Mouse (Mus musculus): ENCODE measurements around the gene Col4a5.

Col4a5 gene

DNA sequence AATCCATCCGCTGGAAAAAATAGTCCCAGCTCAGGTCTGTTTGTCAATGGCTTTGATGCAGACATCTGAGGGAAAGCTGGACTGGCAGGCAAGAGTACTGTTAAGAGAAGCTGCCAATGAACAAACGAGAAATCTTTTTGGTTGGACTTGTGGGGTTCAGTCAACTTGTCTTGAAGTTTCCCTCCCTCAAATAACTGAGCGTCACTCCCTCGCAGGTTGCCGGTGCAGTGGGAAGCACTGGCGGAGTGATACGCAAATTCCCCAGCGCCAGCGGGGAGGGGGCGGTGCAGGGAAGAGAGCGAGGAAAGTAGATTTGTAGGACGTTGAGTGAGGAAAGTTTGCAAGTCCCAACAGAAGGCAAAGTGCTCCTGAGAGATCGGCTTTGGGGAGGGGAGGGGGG is at the start of gene Col4a5:
Gene Col4a5 (plus strand): TSS at position 276 of the 400 bp plus-strand sequence.
- in situ Hi-C loops (cut with MseI, MboI): no loop called here

DNA sequence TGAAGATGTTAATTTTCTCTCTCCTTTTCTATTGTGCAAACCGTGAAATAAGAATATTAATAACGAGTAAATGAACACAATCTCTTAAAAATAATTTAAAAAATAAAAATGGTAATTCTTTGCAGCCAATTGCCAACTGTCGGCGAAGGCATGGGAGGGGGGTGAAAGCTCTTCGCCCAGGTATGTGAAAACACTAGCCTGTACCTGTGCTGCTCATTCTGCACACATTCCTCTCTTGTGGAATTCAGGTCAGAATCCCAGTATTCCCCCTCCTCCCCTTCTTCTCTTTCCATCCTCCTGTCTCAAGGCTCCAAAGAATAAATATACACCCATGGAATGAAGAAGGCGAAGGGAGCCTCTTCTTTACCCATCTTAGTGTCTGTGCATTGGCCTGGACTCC is 38.4 kb upstream of the Col4a5 start:
- in situ Hi-C loops (cut with MseI, MboI): no loop called here

DNA sequence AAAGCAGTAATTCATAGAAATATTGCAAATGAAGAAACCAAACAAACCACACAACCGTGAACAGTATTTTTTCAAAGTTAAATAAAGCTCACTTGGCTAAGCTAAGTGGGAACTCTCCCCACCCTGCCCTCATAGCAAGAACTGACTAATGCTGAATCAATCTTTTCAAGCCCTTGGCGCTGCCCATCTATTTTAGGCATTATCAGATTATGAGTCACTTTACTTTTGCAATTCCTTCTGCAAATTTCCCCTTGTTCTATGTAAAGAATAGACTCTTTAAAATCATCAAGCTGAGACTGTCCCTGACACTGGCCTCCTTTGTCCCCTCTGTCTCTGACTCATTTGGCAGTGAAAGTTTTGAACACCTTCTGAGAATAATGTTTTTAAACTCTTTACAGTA is 35.8 kb upstream of the Col4a5 start:
- in situ Hi-C loops (cut with MseI, MboI): no loop called here

DNA sequence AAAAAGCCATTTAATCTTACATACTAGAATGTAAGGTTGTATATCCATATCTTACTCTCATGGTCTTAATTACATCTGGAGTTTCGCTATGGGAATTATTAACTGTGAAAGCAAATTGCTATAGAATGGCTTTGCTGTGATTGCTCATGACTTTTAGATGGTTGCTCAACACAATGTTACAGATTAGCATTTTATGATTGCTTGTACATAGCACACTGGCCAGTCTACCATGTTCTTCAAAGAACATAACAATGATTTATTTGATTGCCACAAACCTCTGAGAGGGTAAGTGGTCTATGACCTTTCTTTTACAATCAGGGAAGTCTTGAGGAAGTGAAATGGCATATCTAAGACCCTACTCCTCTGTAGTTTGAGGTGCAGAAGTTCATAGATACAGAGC is 27.2 kb upstream of the Col4a5 start:
- in situ Hi-C loops (cut with MseI, MboI): no loop called here

DNA sequence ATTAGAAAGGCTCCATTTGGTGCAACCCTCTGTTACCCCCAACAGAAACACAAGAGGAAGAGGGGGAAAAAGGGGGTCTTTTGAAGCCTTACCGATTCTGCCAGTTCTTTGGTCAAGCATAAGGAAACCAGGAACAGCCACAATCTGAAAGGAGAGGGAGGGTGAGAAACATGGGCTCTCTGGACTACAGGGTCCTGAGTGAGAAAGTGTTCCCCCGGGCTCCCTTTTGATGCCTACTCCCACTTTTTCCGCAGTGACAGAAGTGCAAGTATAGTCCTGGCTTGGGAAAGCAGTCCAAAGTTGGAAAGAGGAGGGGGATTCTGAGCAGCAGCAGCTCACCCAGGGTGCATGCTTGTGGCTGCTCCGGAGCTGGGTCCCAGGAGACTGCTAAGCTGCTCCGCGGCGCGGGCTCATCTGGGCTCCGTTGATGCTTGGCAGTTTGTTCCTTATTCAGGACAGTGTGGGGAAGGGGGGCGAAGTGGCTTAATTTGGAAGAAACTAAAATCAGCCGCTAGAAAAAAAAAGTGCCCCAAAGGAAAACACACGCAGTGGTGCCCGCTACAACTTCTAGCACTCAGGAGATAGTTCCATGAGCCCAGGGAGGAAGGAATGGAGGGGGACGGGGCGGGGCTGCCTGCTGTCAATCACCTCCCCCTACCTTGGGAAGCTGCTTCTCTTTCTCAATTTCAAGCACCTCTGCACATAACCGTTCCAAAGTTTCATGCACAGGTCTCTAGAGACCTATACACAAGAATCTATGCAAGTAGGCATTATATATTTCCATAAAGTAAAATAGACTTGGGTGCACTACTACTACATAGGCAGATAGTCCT is 1.5 kb upstream of the Col4a5 start, which contains the start of gene Col4a6:
Gene Col4a6 (minus strand): TSS at position 607 of the 833 bp plus-strand sequence.
- in situ Hi-C loops (cut with MseI, MboI): no loop called here

DNA sequence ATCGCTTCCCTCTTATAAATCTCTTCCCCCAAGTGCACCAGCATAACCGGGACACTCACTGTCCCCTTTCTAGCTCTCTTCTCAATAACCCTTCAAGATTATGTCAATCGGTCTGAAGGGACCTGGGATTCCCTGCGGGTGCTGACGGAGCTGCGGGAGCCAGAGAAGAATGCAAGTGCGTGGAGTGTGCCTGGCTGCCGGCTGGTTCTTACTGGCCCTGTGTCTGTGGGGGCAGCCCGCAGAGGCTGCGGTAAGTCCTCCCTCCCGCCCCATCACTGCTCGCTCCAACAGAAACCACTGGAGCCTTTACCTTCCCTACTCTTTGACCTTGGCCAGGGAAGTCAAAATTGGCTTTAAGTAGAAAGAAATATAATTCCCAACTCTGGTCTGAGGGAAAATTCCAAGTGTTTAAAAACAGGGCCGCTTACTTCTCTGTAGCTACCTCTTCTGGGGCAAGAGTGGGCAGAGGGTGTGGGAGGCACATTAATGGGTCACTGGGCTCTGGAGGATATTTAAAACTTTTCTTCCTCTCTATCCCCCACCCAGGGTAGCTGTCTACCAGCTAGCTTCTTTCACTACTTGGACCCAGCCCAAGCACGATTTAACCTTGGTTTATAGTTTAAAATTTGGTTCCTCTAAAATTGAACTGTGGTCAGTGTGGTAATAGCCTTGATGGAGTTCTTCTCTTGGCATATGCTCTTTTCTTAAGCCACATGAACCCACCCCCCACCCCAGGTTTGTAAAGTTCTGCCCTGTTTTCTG is 562 bp downstream of the Col4a5 start:
- in situ Hi-C loops (cut with MseI, MboI): no loop called here

DNA sequence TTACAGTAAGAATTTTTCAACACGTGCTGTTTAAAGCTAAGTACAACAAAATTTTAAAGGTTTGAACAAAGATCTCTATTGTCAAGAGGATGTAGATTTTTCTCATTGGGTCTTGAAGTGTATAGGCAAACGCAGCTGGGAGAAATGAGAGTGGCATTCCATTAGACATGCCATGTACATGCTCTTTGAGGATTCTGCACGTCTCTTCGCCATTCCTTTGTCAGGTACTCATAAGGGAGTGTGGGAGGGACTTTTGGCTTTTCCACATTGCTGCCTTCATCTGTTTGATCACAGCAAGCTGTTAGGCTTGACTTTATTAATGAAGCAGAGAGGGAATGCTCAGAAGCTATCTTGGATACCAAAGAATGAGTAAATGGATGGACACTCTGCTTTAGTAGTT is 19.4 kb downstream of the Col4a5 start:
- in situ Hi-C loops (cut with MseI, MboI): no loop called here

DNA sequence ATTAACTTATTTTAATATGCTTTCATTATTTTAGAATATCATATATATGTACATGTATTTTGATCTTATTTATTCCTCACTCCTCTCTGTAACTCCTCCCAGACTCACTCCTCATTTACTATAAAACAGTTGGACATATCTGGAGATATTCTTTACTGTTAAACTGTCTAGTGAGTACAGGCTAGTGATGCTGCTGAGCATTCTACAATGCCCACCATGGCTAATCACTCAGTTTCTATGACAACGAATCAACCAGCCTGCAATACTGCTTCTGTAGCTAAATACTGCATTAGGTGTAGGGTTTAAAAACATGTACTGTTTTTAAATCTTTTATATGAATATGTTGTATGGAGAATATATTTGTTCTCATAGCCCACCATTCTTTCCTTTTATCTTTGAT is 27.9 kb downstream of the Col4a5 start:
- in situ Hi-C loops (cut with MseI, MboI): no loop called here

DNA sequence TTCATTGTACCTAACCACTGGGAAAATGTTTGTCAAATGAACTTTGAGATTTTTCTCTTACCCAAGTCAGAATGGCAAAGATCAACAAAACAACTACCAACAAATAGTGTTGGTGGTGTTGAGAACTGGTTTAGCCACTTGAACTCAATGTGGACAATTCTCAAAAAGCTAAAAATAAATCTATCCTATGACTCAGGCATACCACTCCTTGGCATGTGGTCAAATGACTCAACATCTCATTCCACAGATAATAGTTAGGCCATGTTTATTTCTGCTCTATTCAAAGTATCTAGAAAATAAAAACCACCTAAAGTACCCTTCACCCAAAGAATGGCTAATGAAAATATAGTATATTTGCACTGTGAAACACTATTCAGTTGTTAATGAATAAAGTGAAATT is 58.3 kb downstream of the Col4a5 start:
- in situ Hi-C loops (cut with MseI, MboI): no loop called here

DNA sequence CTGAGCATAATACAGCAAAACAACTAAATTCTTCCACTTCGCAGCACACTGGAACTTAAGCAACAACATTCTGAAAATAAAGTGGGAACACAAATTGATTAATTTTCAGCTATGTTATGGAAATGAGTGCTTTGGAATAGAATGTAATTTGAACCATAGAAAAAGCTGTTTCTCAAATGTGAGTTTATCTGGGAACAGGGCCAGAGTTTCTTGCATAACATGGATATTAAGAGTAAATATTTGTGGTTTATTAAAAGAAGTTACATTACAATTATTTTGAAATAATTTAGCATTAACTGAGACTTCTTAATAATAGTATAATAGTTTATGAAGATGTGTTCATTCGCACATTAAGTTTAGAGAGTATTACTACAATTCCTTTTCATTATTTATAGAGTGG is 72.3 kb downstream of the Col4a5 start:
- in situ Hi-C loops (cut with MseI, MboI): no loop called here

DNA sequence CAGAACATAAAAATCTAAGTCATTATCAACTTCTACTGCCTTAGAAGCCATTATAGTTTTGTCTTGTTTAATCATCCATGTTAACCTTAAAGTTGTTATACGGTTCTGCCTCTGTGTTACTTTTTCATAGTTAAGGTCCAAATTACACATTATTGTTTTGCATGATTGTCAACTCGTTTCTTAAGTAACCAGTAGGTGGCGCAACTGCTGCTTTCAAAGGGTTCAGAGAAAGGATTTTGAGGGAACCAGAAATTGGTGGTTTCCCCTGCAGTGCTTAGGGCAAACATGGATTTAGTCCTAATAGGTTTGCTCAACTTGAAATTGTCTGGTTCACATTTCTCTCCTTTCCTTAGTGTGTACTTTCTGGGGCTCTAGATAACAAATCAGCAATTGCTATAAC is 115.1 kb downstream of the Col4a5 start:
- in situ Hi-C loops (cut with MseI, MboI): no loop called here

DNA sequence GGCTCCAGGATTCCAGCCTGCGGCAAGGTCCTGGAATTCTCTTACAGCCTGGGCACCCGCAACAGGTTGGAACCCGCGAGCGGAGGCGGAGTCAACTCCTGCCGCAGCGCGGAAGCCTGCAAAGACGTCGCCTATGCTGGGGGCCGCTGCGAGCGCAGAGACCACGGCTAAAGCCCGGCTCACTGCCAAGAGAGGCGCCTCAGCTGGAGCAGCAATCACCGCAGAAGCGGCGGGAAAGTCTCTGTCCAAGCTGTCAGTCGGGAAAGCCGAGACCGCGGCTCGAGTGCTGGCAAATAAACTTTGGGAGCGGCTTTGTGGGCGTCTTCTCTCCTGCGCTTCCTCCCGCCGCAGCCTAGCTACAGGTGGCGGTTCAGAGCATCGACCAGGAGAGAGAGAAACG is 246.5 kb downstream of the Col4a5 start:
- in situ Hi-C loops (cut with MseI, MboI): no loop called here

DNA sequence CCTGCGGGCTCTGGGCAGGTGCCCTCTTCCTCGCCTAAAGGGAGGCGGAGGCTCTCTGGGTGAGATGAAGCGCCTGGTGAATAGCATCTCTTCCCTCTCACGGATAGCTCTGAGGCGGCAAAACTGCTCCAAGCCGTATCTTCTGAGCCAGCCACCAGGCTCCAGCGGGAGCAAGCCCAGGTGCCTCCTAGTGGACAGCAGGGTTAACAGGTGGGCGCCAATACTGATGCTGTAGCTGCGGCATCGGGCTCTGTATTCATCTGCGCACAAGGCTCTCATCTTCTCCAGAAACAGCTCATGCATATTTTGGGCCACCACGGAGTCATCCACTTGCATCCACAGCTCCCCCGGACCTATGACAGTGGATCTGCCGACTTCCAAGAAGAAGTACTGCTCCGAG is 248.8 kb downstream of the Col4a5 start:
- in situ Hi-C loops (cut with MseI, MboI): no loop called here

DNA sequence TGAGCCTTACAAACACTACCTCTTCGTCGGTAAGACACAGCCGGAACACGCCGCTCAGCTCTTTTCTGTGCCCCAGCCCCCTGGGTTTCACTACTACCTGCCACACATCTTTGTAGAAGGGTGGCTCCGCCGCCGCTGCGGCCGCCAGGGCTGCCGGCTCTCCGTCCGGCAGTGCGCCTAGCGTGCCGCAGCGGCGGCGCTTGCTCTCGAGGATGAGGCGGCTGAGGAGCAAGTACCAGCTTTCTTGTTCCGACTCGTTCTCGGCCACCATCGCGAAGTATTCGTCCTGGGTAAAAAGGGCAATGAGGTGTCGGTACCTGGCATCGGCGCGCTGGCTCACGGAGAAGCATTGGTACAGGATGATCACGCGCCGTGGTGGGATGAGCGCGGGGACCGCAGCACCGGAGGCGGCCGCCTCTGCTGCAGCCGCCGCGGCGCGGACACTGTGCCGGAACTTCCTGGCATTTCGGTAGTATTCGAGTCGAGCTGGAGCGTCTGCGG is 249.3 kb downstream of the Col4a5 start:
- in situ Hi-C loops (cut with MseI, MboI): no loop called here

DNA sequence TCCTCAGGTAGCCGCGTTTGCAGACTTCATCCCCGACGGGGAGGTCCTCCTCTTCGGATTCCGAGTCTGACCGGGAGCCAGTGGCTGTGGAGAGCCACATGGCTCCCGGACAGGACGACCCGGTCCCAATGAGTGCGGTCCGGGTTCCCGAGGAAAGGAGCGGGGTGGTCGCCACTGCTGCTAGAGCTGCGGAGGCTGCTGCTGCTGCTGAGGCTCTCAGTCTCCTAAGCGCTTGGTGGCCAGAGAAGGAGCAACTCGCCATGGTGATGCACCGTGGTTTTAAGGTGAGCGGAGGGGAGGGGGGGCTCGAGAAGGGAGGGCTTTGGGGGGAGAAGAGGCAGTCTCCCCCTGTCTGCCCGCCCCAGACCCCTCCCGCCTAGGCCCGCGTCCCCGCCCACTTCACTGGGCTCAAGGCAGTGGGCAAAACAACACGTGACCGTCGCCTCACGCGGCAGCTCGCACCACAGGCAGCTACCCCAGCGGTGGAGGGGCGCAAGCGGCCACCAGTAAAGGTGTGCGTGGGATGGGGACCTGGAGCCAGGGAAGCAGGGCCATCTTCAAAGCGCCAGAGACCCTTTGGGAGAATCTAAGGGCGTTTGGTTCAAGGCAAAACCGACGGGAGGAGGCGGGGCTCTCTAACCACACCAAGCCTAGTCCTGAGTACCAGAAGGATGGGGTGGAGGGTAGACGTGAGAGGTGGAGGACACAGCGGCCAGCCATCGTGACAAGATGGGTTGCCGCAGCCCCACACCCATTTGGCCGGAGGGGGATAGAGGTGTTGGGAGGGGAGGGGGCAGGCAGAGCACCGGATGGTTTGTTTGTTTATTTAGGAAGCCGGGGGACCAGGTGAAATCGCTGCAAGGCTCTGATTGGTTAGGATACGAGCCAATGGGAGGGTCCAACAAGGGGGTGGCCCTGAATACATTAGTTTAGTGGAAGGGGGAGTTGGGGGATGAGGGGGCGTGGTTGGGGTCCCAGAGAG is 250.0 kb downstream of the Col4a5 start, which contains the start of gene Irs4:
Gene Irs4 (minus strand): TSS at position 327 of the 982 bp plus-strand sequence.
- in situ Hi-C loops (cut with MseI, MboI): no loop called here

DNA sequence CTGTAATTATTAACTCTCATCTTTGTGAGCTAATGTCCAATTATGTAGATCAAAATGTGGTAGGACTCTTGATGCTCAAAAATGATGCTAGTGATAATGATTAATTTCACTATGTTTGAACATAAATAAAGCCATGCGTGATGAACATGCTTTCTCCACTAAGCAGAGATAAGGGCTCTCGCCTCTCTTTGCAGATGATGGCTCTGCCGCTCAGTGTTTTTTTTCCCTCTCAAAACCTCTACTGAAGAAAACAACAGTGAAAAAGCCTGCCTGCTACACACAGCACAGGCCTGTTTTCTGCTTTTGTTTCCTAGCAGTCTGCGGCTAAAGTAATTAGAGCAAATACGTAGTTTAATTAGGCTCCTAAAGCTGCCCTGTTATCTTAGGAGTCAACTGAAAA is 254.4 kb downstream of the Col4a5 start:
- in situ Hi-C loops (cut with MseI, MboI): no loop called here
